Mouse (Mus musculus): Measurements from ENCODE around the gene Ak7. TPM values are rescaled to one million over a fixed set of nuclear protein-coding genes. Genes with fewer than 3 reads are reported as not detected.

Gene Ak7
- polyA plus RNA-seq, 1 experiment from 2014 or later: 4.1 TPM

DNA sequence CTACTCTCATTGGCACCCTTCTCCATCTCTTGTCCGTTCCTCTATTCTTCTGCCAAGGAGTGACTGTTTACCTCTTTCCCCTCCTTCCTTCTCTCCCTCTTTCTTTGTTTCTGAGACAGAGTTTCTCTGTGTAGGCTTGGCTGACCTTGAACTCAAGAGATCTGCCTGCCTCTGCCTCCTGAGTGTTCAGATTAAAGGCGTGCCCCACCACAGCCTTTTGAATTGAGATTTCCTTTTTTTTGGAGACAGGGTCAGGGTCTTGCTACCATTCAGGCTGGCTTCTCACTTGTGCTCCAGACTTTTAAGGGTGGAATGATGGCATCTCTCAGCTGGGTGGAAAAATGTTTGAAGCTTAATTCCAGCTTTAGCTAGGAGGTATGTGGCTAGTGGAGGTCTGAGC, 81.8 kb downstream of the Ak7 start:
- Histone ChIP-seq H3K27ac (no peak overlapping the region), H3K27me3 (ENCODE audit: insufficient read depth, low read length) (no peaks in the 10 kb centered on the region), H3K4me2 (ENCODE audit: low read length) (no peak overlapping the region), H3K4me3 (replicated peaks; ENCODE audit: low read depth, low read length) (no peak overlapping the region), H3K9ac (ENCODE audit: low read depth, low read length) (no peak overlapping the region), H3K36me3 (ENCODE audit: insufficient read depth, low read length) (no peaks in the 10 kb centered on the region), H3K4me1 (replicated peaks; ENCODE audit: insufficient read depth, low read length) (peaks cover 6% of the 10 kb centered on the region; the same call in 1 of the 2 replicates), H3K9me3 (replicated peaks; ENCODE audit: low read length) (no peaks in the 10 kb centered on the region)
- TF ChIP-seq CTCF (IDR thresholded peaks at IDR 0.05; ENCODE audit: low read depth): no peak
- WGBS: 95% methylated on average over 2 of the region's 2 CpGs
- no peak for DNase-seq (ENCODE audit: low spot score)
- no peak for ATAC-seq (replicated peaks; ENCODE audit: low FRiP score, low read depth)

DNA sequence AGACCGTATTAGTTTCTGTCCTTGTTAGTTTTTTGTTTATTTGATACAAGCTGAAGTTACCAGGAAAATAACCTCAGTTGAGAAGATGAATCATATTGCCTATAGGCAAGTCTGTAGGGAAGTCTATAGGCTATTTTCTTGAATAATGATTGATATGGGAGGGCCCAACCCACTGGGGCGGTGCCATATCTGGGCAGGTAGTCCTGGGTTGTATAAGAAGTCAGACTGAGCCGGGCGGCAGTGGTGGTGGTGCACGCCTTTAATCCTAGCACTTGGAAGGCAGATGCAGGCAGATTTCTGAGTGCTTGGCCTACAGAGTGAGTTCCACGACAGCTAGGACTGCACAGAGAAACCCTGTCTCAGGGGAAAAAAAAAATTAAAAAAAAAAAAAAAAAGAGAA, 84.1 kb downstream of the Ak7 start:
- H3K4me3 ChIP-seq (replicated peaks; ENCODE audit: low read depth, low read length): no peak overlapping the region
- no peak for DNase-seq (ENCODE audit: low spot score)
- ATAC-seq (replicated peaks; ENCODE audit: low FRiP score, low read depth): no peak
- no peaks in the 10 kb centered on the region for H3K27me3 ChIP-seq (ENCODE audit: insufficient read depth, low read length)
- no peaks in the 10 kb centered on the region for H3K4me1 ChIP-seq (replicated peaks; ENCODE audit: insufficient read depth, low read length)
- no peaks in the 10 kb centered on the region for H3K9me3 ChIP-seq (replicated peaks; ENCODE audit: low read length)
- no peak overlapping the region for H3K4me2 ChIP-seq (ENCODE audit: low read length)
- no peak overlapping the region for H3K27ac ChIP-seq
- H3K9ac ChIP-seq (ENCODE audit: low read depth, low read length): no peak overlapping the region
- H3K36me3 ChIP-seq (ENCODE audit: insufficient read depth, low read length): no peaks in the 10 kb centered on the region
- 93% methylated on average over 6 of the region's 6 CpGs for WGBS
- no peak for TF ChIP-seq CTCF (IDR thresholded peaks at IDR 0.05; ENCODE audit: low read depth)

DNA sequence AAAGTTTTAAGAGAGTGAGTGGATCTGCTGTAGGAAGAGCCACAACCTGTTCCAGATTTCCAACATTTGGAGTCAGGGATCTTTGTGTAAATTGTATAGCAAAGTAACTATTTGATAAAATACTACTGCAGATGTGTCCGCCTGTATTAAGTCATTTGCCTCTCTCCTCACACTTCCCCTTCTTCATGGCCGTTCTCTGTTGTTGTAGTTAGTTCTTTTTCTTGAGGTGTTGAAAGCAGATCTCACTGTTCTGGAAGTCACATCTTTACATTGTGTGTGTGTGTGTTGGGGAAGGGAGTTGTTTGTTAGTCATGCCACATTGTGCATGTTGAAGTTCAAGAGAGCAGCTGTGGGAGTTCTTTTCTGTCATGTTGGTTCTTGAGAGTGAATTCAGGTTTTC, 89.1 kb downstream of the Ak7 start:
- Histone ChIP-seq H3K27me3 (ENCODE audit: insufficient read depth, low read length) (no peaks in the 10 kb centered on the region), H3K4me2 (ENCODE audit: low read length) (no peak overlapping the region), H3K4me3 (replicated peaks; ENCODE audit: low read depth, low read length) (no peak overlapping the region), H3K36me3 (ENCODE audit: insufficient read depth, low read length) (no peaks in the 10 kb centered on the region), H3K9me3 (replicated peaks; ENCODE audit: low read length) (no peaks in the 10 kb centered on the region), H3K27ac (no peak overlapping the region), H3K4me1 (replicated peaks; ENCODE audit: insufficient read depth, low read length) (no peaks in the 10 kb centered on the region), H3K9ac (ENCODE audit: low read depth, low read length) (no peak overlapping the region)
- no peak for TF ChIP-seq CTCF (IDR thresholded peaks at IDR 0.05; ENCODE audit: low read depth)
- DNase-seq (ENCODE audit: low spot score) (no peak), ATAC-seq (replicated peaks; ENCODE audit: low FRiP score, low read depth) (no peak)
- WGBS: 82% methylated on average over 2 of the region's 2 CpGs

DNA sequence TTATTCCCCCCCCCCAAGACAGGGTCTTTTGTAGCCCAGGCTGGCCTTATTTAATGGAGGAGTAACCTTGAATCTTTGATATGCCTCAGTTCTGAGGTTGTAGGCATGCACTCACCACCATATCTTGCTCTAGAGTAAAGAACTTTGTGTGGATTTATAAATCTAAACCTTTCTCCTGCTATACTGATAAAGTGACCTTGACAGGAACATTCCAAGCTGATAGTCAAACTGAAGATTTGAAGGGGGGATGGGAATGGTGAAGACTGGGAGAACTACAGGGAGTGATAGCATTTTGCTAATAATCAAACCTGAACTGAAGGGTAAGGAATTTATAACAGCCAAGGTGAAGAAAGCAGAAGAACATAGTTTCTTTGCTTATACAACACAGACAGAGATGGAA, 92.2 kb downstream of the Ak7 start:
- no peak overlapping the region for H3K4me2 ChIP-seq (ENCODE audit: low read length)
- no peak overlapping the region for H3K27ac ChIP-seq
- no peak overlapping the region for H3K9ac ChIP-seq (ENCODE audit: low read depth, low read length)
- TF ChIP-seq CTCF (IDR thresholded peaks at IDR 0.05; ENCODE audit: low read depth): no peak
- no peaks in the 10 kb centered on the region for H3K9me3 ChIP-seq (replicated peaks; ENCODE audit: low read length)
- H3K4me3 ChIP-seq (replicated peaks; ENCODE audit: low read depth, low read length): no peak overlapping the region
- ATAC-seq (replicated peaks; ENCODE audit: low FRiP score, low read depth): no peak
- no peak for DNase-seq (ENCODE audit: low spot score)
- no peaks in the 10 kb centered on the region for H3K36me3 ChIP-seq (ENCODE audit: insufficient read depth, low read length)
- H3K27me3 ChIP-seq (ENCODE audit: insufficient read depth, low read length): no peaks in the 10 kb centered on the region
- H3K4me1 ChIP-seq (replicated peaks; ENCODE audit: insufficient read depth, low read length): no peaks in the 10 kb centered on the region

DNA sequence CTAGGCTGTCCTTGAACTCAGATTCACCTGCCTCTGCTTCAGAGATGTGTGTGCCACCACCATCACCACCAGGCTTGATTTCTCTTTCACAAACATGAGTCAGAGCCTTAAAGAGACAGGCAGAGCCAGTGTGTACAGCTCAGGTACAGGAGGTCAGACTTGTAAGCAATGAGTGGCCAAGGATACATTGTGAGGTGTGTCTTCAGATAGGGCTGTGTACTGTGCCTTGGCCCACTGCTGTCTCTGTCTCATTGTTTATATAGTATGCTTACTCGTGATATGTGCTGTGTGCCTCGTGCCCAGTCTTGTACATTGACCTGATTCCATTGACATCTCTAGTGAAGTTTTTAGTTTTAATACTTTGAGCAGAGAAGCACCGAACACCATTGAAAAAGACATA, 100.0 kb downstream of the Ak7 start:
- no peak for ATAC-seq (replicated peaks; ENCODE audit: low FRiP score, low read depth)
- no peaks in the 10 kb centered on the region for H3K9me3 ChIP-seq (replicated peaks; ENCODE audit: low read length)
- no peak for DNase-seq (ENCODE audit: low spot score)
- H3K36me3 ChIP-seq (ENCODE audit: insufficient read depth, low read length): peaks cover 22% of the 10 kb centered on the region; the same call in 1 of the 2 replicates
- TF ChIP-seq CTCF (IDR thresholded peaks at IDR 0.05; ENCODE audit: low read depth): no peak
- H3K4me1 ChIP-seq (replicated peaks; ENCODE audit: insufficient read depth, low read length): no peaks in the 10 kb centered on the region
- no peak overlapping the region for H3K4me2 ChIP-seq (ENCODE audit: low read length)
- H3K27ac ChIP-seq: no peak overlapping the region
- H3K4me3 ChIP-seq (replicated peaks; ENCODE audit: low read depth, low read length): no peak overlapping the region
- WGBS: 91% methylated on average over 3 of the region's 3 CpGs
- H3K9ac ChIP-seq (ENCODE audit: low read depth, low read length): no peak overlapping the region
- H3K27me3 ChIP-seq (ENCODE audit: insufficient read depth, low read length): no peaks in the 10 kb centered on the region

DNA sequence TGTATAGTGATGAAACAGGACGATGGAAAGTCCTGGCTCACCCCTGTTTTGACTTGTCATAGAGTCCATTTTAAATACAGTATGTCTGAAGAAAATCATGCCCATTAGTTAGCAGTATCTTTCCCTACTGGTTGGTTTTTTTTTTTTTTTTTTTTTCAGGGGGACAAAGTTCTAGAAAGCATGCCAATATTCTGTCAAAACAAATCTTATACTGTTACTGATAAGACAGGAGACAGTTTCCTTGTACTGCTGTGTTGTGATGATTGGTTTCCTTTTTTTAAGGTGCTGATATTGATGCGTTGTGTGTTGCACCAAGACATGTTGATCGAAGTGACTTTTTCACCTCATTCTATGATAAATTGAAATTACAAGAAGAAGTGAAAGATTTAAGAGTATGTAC, 100.4 kb downstream of the Ak7 start:
- Histone ChIP-seq H3K4me3 (replicated peaks; ENCODE audit: low read depth, low read length) (no peak overlapping the region), H3K27ac (no peak overlapping the region), H3K36me3 (ENCODE audit: insufficient read depth, low read length) (peaks cover 22% of the 10 kb centered on the region; the same call in 1 of the 2 replicates), H3K9ac (ENCODE audit: low read depth, low read length) (no peak overlapping the region), H3K4me2 (ENCODE audit: low read length) (no peak overlapping the region), H3K9me3 (replicated peaks; ENCODE audit: low read length) (no peaks in the 10 kb centered on the region), H3K27me3 (ENCODE audit: insufficient read depth, low read length) (no peaks in the 10 kb centered on the region), H3K4me1 (replicated peaks; ENCODE audit: insufficient read depth, low read length) (no peaks in the 10 kb centered on the region)
- 98% methylated on average over 3 of the region's 3 CpGs for WGBS
- ATAC-seq (replicated peaks; ENCODE audit: low FRiP score, low read depth) (no peak), DNase-seq (ENCODE audit: low spot score) (no peak)
- TF ChIP-seq CTCF (IDR thresholded peaks at IDR 0.05; ENCODE audit: low read depth): no peak

DNA sequence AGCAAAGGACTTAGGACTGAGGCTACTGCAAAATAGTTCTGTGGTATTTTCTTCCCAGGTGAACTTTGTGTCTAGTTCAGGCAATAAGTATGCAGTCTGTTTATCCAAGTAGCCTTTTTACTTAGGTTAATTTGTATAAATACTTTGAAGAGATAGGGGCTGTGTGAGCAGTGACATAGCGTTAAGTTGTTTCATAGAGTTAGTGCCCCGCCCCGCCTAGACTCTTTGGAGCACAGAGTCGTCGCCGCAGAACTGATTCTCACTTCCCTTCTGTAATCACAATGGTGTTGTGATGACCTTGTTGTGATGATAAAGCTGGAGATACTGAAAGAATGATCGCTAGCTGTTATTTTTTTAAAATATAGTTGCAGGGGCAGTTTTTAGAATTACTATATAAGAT, 101.6 kb downstream of the Ak7 start:
- Histone ChIP-seq H3K27me3 (ENCODE audit: insufficient read depth, low read length) (no peaks in the 10 kb centered on the region), H3K4me2 (ENCODE audit: low read length) (no peak overlapping the region), H3K4me3 (replicated peaks; ENCODE audit: low read depth, low read length) (no peak overlapping the region), H3K36me3 (ENCODE audit: insufficient read depth, low read length) (peaks cover 25% of the 10 kb centered on the region; the same call in 1 of the 2 replicates), H3K27ac (no peak overlapping the region), H3K9me3 (replicated peaks; ENCODE audit: low read length) (no peaks in the 10 kb centered on the region), H3K4me1 (replicated peaks; ENCODE audit: insufficient read depth, low read length) (no peaks in the 10 kb centered on the region), H3K9ac (ENCODE audit: low read depth, low read length) (no peak overlapping the region)
- ATAC-seq (replicated peaks; ENCODE audit: low FRiP score, low read depth) (no peak), DNase-seq (ENCODE audit: low spot score) (no peak)
- no peak for TF ChIP-seq CTCF (IDR thresholded peaks at IDR 0.05; ENCODE audit: low read depth)
- 93% methylated on average over 7 of the region's 7 CpGs for WGBS

Data from kidney, postnatal 0 days (tissue).